Mouse (Mus musculus) gastrocnemius, adult 8-10 months (tissue): ENCODE data around the gene Nrm. TPM values are rescaled to one million over a fixed set of nuclear protein-coding genes. Genes with fewer than 3 reads are reported as not detected.
"Not testable (repeated sequence)": the region's sequence is repeated elsewhere in the genome, so short reads cannot be mapped to it uniquely, and the experiment has no call there.

Experiments
- DNase-seq, 2 experiments: peaks; one replicate each; pipeline ENCODE4 v3.0.0; 2022; ENCODE audit warnings: low spot score in 2 of 2
- total RNA-seq, 4 experiments: library from RNA; stranded (reverse); gene quantifications; 2 replicates each; pipeline ENCODE4 v1.2.4; 2022

Gene Nrm
- total RNA-seq, 4 experiments from 2014 or later = 0.52 to 2.6 (median 1.4) TPM

GRCm38 (mm10) chr17:35834696-35835422, 26.3 kb upstream of the Nrm start:
- DNase-seq = no peak

GRCm38 (mm10) chr17:35835424-35836140, 25.5 kb upstream of the Nrm start:
- no peak for DNase-seq

GRCm38 (mm10) chr17:35836178-35836965, 24.7 kb upstream of the Nrm start:
- DNase-seq = peak; percentile 76 to 80

GRCm38 (mm10) chr17:35836991-35837422, 24.1 kb upstream of the Nrm start:
- peak; percentile 73 to 79 for DNase-seq

- DNase-seq = no peak
Measured at GRCm38 (mm10) chr17:35837487-35837886, 23.6 kb upstream of the Nrm start.

- peak; percentile 94 to 95 for DNase-seq
Measured at GRCm38 (mm10) chr17:35838122-35838544, 23.0 kb upstream of the Nrm start, which contains the start of gene Tubb5. Tubb5 (minus strand) TSS chr17:35838306.

- no peak for DNase-seq
Measured at GRCm38 (mm10) chr17:35838570-35838969, 22.5 kb upstream of the Nrm start.

GRCm38 (mm10) chr17:35839002-35839401, 22.1 kb upstream of the Nrm start:
- DNase-seq = not testable (repeated sequence)

- no peak for DNase-seq
Measured at GRCm38 (mm10) chr17:35840561-35840960, 20.6 kb upstream of the Nrm start.

- peak; percentile 100 for DNase-seq
Measured at GRCm38 (mm10) chr17:35841076-35841950, 19.8 kb upstream of the Nrm start, which contains the start of gene Mdc1. Mdc1 (plus strand) TSS chr17:35841515.

GRCm38 (mm10) chr17:35842006-35842405, 19.1 kb upstream of the Nrm start:
- DNase-seq = no peak

GRCm38 (mm10) chr17:35843514-35843913, 17.6 kb upstream of the Nrm start:
- DNase-seq = no peak

- DNase-seq = no peak
Measured at GRCm38 (mm10) chr17:35848112-35848511, 13.0 kb upstream of the Nrm start.

- DNase-seq = no peak
Measured at GRCm38 (mm10) chr17:35850974-35851373, 10.1 kb upstream of the Nrm start.

GRCm38 (mm10) chr17:35859371-35859770, 1.7 kb upstream of the Nrm start:
- DNase-seq = no peak

GRCm38 (mm10) chr17:35859835-35860234, 1.3 kb upstream of the Nrm start:
- DNase-seq = no peak

- no peak for DNase-seq
Measured at GRCm38 (mm10) chr17:35860831-35861197, 304 bp upstream of the Nrm start.

- no peak for DNase-seq
Measured at GRCm38 (mm10) chr17:35864832-35865353, 3.8 kb downstream of the Nrm start.

GRCm38 (mm10) chr17:35865481-35866280, 4.6 kb downstream of the Nrm start, which contains the start of gene Ppp1r18:
Ppp1r18 (plus strand) TSS chr17:35865593.
- peak; percentile 53 to 67 for DNase-seq
